Mouse (Mus musculus) heart, postnatal 0 days (tissue): ENCODE results near the gene Sorbs2. TPM values are rescaled to one million over a fixed set of nuclear protein-coding genes. Genes with fewer than 3 reads are reported as not detected.
A peak's percentile ranks its signal among the peaks of the same experiment; 100 is the strongest.

Experiments used
- ATAC-seq: fragments of 200-750 bp; cut with Nextera tagmentation; 2 replicates; pipeline ENCODE4 v1.8.0; 2017; ENCODE audit warnings: low read depth, moderate number of reproducible peaks, moderate library complexity; ENCODE audit not compliant: insufficient read depth
- DNase-seq: peaks from one replicate; pipeline ENCODE4 v3.0.0-alpha.2; 2016; ENCODE audit warnings: low spot score
- H3K27ac ChIP-seq: fragments of 300-500 bp; sonication (generic); 2 replicates; pipeline ENCODE4 v1.5.1; 2014; ENCODE audit warnings: low read depth, mild to moderate bottlenecking
- H3K27me3 ChIP-seq: fragments of 300-500 bp; sonication (generic); 2 replicates; pipeline ENCODE4 v1.6.1; 2014; ENCODE audit warnings: low read length, mixed read lengths; ENCODE audit not compliant: control insufficient read depth, insufficient read depth
- H3K36me3 ChIP-seq: fragments of 300-500 bp; sonication (generic); replicated peaks from 2 replicates; pipeline ENCODE4 v1.6.1; 2014; ENCODE audit warnings: low read length, mixed read lengths; ENCODE audit not compliant: control insufficient read depth, insufficient read depth
- H3K4me1 ChIP-seq: fragments of 300-500 bp; sonication (generic); 2 replicates; pipeline ENCODE4 v1.6.1; 2014; ENCODE audit warnings: antibody characterized with exemption; ENCODE audit not compliant: control insufficient read depth, insufficient read depth
- H3K4me2 ChIP-seq: fragments of 300-500 bp; sonication (generic); 2 replicates; pipeline ENCODE4 v1.6.1; 2014; ENCODE audit warnings: low read depth, mild to moderate bottlenecking, low read length, moderate library complexity
- H3K4me3 ChIP-seq: fragments of 300-500 bp; sonication (generic); 2 replicates; pipeline ENCODE4 v1.5.1; 2014; ENCODE audit warnings: low read depth, low read length
- H3K9ac ChIP-seq: fragments of 300-500 bp; sonication (generic); replicated peaks from 2 replicates; pipeline ENCODE4 v1.6.1; 2014; ENCODE audit warnings: low read depth, low read length, mixed read lengths
- H3K9me3 ChIP-seq: fragments of 300-500 bp; sonication (generic); replicated peaks from 2 replicates; pipeline ENCODE4 v1.6.1; 2016; ENCODE audit warnings: low read length; ENCODE audit not compliant: control insufficient read depth
- CTCF ChIP-seq: IDR thresholded peaks from 2 replicates; pipeline ENCODE4 v1.5.1; 2016; ENCODE audit warnings: antibody characterized with exemption, control low read depth, low read depth
- EP300 ChIP-seq: IDR thresholded peaks from 2 replicates; pipeline ENCODE4 v1.6.1; 2016; ENCODE audit warnings: antibody characterized with exemption, low read depth
- WGBS: fragments of 180-500 bp; shearing (Covaris S2); extraction: QIAGEN DNeasy Blood & Tissue Kit; methylation state at CpG from one replicate; pipeline ENCODE4 v1.1.7; 2014; 5-methylcytosine and 5-hydroxymethylcytosine counted together
- polyA plus RNA-seq: library from polyadenylated mRNA; unstranded; fragments of >200 nt; fragmentation: Nextera tagmentation; extraction: Ambion mirVana; gene quantifications from 2 replicates; pipeline ENCODE4 v1.2.1, GENCODE M21; 2015
- total RNA-seq: library from RNA; depleted of rRNA; stranded (reverse); fragments of >200 nt; gene quantifications from 2 replicates; pipeline ENCODE4 v1.2.3, GENCODE M21; 2014; ENCODE audit warnings: low replicate concordance

Sorbs2 gene
- total and polyA plus RNA-seq, 2 experiments from 2014 or later: 228 to 385 TPM

DNA sequence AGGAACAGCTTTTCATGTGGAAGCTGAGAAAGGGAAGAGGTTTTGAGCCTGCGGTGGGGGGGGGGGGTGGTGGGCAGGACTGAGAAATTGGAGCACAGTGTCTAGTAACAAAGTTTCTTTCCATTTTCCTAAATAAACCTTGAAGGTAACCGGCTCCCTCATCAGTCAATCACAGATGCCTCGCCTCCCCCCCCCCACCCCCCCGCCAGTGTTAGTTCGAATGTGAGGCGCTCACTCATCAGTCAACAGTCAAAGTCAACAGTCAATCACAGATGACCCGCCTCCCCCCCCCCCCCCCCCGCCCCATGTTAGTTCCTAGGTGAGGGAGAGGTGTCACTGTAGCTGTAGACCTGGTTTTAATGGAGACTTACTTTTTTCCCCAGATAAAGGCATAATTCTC, 123.4 kb downstream of the Sorbs2 start:
- peak overlapping the region; percentile 95; the same call in 1 of the 2 replicates for H3K27ac ChIP-seq
- DNase-seq (no peak), ATAC-seq (peak; percentile 27; the same call in 1 of the 2 replicates)
- H3K27me3 ChIP-seq: no peaks in the 10 kb centered on the region
- WGBS: 54% methylated on average over 8 of the region's 8 CpGs
- peak overlapping the region; percentile 96; the same call in 1 of the 2 replicates for H3K4me2 ChIP-seq
- H3K9ac ChIP-seq: peak overlapping the region; percentile 85; the same call in 1 of the 2 replicates
- TF ChIP-seq CTCF (no peak), EP300 (no peak)
- H3K9me3 ChIP-seq: no peaks in the 10 kb centered on the region
- H3K4me1 ChIP-seq: peaks cover 10% of the 10 kb centered on the region; the same call in 1 of the 2 replicates
- H3K36me3 ChIP-seq: no peaks in the 10 kb centered on the region
- peak overlapping the region; percentile 78 for H3K4me3 ChIP-seq

DNA sequence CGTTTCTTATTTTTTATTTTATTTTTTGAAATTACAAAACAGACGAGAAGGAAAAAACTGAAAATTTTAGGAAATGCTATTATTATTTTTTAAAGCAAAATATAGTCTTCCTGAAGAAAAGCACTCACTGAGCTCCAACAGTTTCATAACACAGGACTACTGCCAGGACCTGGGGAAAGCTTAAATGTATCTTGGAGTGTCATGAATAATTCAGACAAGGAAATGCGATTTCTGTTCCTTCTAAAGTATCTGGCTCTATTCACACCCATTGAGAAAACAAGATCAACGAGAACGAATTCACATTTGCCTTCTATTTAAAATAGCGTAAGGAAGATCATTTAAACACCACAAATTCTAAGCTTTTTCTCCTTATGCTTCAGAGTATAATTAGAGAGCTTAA, 127.6 kb downstream of the Sorbs2 start:
- Histone ChIP-seq H3K4me1 (peaks cover 23% of the 10 kb centered on the region; the same call in 1 of the 2 replicates), H3K27ac (peak overlapping the region; percentile 48), H3K27me3 (no peaks in the 10 kb centered on the region), H3K4me3 (no peak overlapping the region), H3K9me3 (no peaks in the 10 kb centered on the region), H3K9ac (no peak overlapping the region; the same call in 1 of the 2 replicates), H3K4me2 (peak overlapping the region; percentile 43), H3K36me3 (no peaks in the 10 kb centered on the region)
- TF ChIP-seq EP300: no peak
- no peak for TF ChIP-seq CTCF
- no peak for DNase-seq
- ATAC-seq: no peak
- 69% methylated on average over 6 of the region's 6 CpGs for WGBS

DNA sequence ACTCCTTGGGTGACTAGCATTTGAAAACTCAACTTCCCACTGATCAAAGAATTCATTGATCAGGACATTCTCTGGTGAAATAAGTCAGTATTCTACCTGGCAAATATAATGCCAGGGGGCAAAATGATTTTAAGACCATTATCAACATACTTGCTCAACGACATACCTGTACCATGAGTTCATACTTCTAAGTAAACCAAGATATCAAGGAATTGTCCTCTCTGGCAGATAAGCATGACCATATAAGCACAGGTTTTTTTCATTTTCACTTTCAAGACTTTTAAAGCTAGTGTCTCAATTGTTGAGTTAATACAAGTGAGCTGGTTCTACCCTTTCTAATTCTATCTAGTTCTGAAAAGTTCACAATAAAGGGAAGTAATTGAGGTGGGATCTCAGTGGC, 130.2 kb downstream of the Sorbs2 start:
- peaks cover 21% of the 10 kb centered on the region; the same call in 1 of the 2 replicates for H3K4me1 ChIP-seq
- no peaks in the 10 kb centered on the region for H3K27me3 ChIP-seq
- no peak overlapping the region for H3K4me3 ChIP-seq
- TF ChIP-seq CTCF (no peak), EP300 (no peak)
- 48% methylated on average over 1 of the region's 1 CpGs for WGBS
- no peaks in the 10 kb centered on the region for H3K9me3 ChIP-seq
- H3K27ac ChIP-seq: peak overlapping the region; percentile 34; the same call in 1 of the 2 replicates
- DNase-seq (no peak), ATAC-seq (no peak)
- H3K4me2 ChIP-seq: no peak overlapping the region
- H3K36me3 ChIP-seq: no peaks in the 10 kb centered on the region
- H3K9ac ChIP-seq: no peak overlapping the region

DNA sequence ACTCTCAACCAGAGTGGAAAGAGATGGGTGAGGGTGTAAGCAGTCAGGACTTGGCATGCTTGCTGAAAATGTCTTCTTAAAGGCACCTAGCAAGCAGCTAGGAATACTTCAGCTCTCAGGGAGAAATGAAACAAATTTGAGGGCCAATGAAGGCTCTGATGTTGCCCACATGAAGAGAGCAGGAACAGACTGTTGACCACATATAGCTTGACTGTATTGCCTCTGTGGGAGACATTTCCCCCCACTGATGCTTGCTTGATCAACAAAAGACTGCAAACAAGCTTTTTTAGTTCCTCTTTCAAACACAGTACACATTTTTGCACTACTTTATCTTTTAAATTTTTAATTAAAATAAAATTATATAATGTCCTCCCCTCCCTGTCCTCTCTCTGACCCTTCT, 131.9 kb downstream of the Sorbs2 start:
- ATAC-seq (no peak), DNase-seq (no peak)
- H3K27ac ChIP-seq: no peak overlapping the region; the same call in 1 of the 2 replicates
- H3K4me3 ChIP-seq: no peak overlapping the region
- no peaks in the 10 kb centered on the region for H3K27me3 ChIP-seq
- no peak overlapping the region for H3K9ac ChIP-seq
- TF ChIP-seq EP300 (no peak), CTCF (no peak)
- H3K4me1 ChIP-seq: peaks cover 23% of the 10 kb centered on the region; the same call in 1 of the 2 replicates
- H3K4me2 ChIP-seq: no peak overlapping the region
- no peaks in the 10 kb centered on the region for H3K36me3 ChIP-seq
- H3K9me3 ChIP-seq: no peaks in the 10 kb centered on the region

DNA sequence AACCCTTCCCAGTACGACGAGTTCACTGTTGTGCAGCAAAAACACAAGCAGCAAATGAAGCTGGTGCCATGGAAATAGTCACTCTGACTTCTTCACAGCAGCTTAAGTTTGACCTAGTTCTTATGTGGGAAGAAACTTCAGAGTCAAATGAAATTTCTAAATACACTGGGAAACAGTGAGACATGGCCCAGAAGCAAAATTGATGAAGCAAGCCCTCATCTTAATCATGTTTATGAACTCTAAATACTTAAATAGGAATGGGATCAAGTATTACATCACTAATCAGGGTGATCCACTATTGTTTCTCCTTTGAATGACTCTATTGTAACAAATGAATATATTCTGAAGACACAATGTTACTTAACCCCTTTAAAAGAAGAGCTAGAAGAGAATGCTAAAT, 137.1 kb downstream of the Sorbs2 start:
- peak overlapping the region; percentile 80 for H3K27ac ChIP-seq
- TF ChIP-seq CTCF (no peak), EP300 (no peak)
- WGBS: 9% methylated on average over 2 of the region's 2 CpGs
- DNase-seq: no peak
- H3K4me3 ChIP-seq: no peak overlapping the region
- no peaks in the 10 kb centered on the region for H3K27me3 ChIP-seq
- no peaks in the 10 kb centered on the region for H3K36me3 ChIP-seq
- no peak for ATAC-seq
- peaks cover 6% of the 10 kb centered on the region; the same call in 1 of the 2 replicates for H3K4me1 ChIP-seq
- peak overlapping the region; percentile 28; the same call in 1 of the 2 replicates for H3K4me2 ChIP-seq
- no peak overlapping the region for H3K9ac ChIP-seq
- no peaks in the 10 kb centered on the region for H3K9me3 ChIP-seq

DNA sequence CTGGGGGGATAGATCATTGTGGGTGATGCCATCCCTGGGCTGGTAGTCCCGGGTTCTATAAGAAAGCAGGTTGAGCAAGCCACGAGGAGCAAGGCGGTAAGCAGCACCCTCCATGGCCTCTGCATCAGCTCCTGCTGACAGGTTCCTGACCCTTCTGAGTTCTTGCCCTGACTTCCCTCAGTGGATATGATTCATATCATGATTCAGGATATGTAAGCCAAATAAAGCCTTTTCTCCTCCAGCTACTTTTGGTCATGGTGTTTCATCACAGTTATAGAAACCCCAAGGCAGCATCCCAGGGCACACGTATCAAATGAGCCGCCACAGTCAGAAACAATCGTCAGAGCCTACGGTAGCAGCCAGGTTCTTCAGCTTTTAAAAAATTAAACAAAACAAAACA, 141.5 kb downstream of the Sorbs2 start:
- H3K9ac ChIP-seq: no peak overlapping the region
- DNase-seq (no peak), ATAC-seq (no peak)
- peaks cover 12% of the 10 kb centered on the region for H3K4me1 ChIP-seq
- peak overlapping the region; percentile 93 for H3K27ac ChIP-seq
- H3K36me3 ChIP-seq: no peaks in the 10 kb centered on the region
- H3K4me2 ChIP-seq: no peak overlapping the region
- H3K9me3 ChIP-seq: no peaks in the 10 kb centered on the region
- H3K4me3 ChIP-seq: no peak overlapping the region
- TF ChIP-seq CTCF (no peak), EP300 (no peak)
- no peaks in the 10 kb centered on the region for H3K27me3 ChIP-seq
- WGBS: 67% methylated on average over 7 of the region's 7 CpGs
